8 mouse cellular contexts compared by ENCODE assay signal in the genomic region with DNA sequence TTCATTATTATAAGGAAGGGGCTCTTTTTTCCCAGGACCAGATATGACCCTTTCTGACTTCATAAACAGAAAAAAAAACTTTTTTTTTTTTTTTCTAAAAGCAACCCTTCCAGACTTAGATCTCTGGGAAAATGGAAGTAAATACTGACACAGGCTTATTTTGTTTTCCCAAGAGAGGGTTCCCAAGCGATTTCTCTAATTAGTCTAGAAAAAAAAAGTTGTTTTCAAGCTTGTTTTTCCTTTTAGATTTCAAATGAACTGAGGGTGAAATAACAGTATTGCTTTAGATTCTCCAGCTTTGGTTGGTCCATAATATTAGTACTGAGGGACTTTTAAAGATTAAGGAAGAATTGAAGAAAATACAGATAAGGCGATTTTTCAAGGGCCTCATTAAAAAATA. TPM values are rescaled to one million over a fixed set of nuclear protein-coding genes. Genes with fewer than 3 reads are reported as not detected.
A peak's percentile ranks its signal among the peaks of the same experiment; 100 is the strongest.
DNase-seq lines count a peak whose midpoint lies in the region; ATAC-seq and TF ChIP-seq lines count a peak whose summit lies in the region.

No protein-coding gene starts in this region.

- peak overlapping the region; percentile 92 for H3K4me3 ChIP-seq in heart, embryonic 12.5 days
- peak overlapping the region in 1 of 2 experiments; percentile 97; a peak in 2 of 4 replicates for H3K4me3 ChIP-seq in ES-E14 (ENCODE audit: insufficient read depth in 1 of 2, low read depth in 1 of 2, low read length in 2 of 2, poor library complexity in 1 of 2, severe bottlenecking in 1 of 2)
- peak overlapping the region; percentile 83 for H3K4me3 ChIP-seq in hindbrain, embryonic 10.5 days
- H3K4me3 ChIP-seq in macrophage (ENCODE audit: inconsistent target) = peak overlapping the region; percentile 76

- in situ Hi-C loops in ES-E14 (cut with MboI; ENCODE audit: low sequenced_read_pairs in 2 of 2, unreplicated experiment in 2 of 2) = no loop called here

- peaks cover 34% of the 10 kb centered on the region for H3K4me1 ChIP-seq in heart, embryonic 12.5 days (replicated peaks)
- H3K4me1 ChIP-seq in ES-E14 (ENCODE audit: control insufficient read depth in 2 of 2, insufficient read depth in 2 of 2, low read length in 2 of 2, poor library complexity in 1 of 2) = peaks cover 2% of the 10 kb centered on the region in 2 experiments; a peak in 3 of 4 replicates
- H3K4me1 ChIP-seq in hindbrain, embryonic 10.5 days (replicated peaks) = peaks cover 30% of the 10 kb centered on the region

- no peak for DNase-seq in heart, postnatal 25 days (ENCODE audit: low spot score)
- no peak for DNase-seq in ES-E14 (ENCODE audit: low read depth, low spot score)
- no peak for DNase-seq in hindbrain, embryonic 10.5 days (ENCODE audit: low spot score)
- no peak for DNase-seq in thymus, postnatal 4 days
- no peak for DNase-seq in left cerebral cortex, adult 11 months (ENCODE audit: low spot score)

- WGBS in heart, embryonic 12.5 days = 31% methylated on average over 2 of the region's 2 CpGs
- 37% methylated on average over 2 of the region's 2 CpGs for WGBS in hindbrain, embryonic 10.5 days
- 29% methylated on average over 2 of the region's 2 CpGs for WGBS in macrophage (ENCODE audit: missing documents)

- H3K4me2 ChIP-seq in heart, embryonic 12.5 days = peak overlapping the region; percentile 57

- H3K27ac ChIP-seq in heart, embryonic 12.5 days (ENCODE audit: poor library complexity, severe bottlenecking) = no peak overlapping the region
- no peak overlapping the region for H3K27ac ChIP-seq in ES-E14 (ENCODE audit: insufficient read depth, low read depth, low read length, poor library complexity, severe bottlenecking)
- H3K27ac ChIP-seq in hindbrain, embryonic 10.5 days = peak overlapping the region; percentile 99
- H3K27ac ChIP-seq in macrophage = peak overlapping the region; percentile 29; the same call in 1 of the 2 replicates

- no peaks in the 10 kb centered on the region; the same call in 1 of the 2 replicates for H3K36me3 ChIP-seq in heart, embryonic 12.5 days
- H3K36me3 ChIP-seq in ES-E14 (ENCODE audit: control insufficient read depth, insufficient read depth, low read length, poor library complexity, severe bottlenecking) (no peaks in the 10 kb centered on the region), macrophage (ENCODE audit: inconsistent target) (no peaks in the 10 kb centered on the region)
- H3K36me3 ChIP-seq in hindbrain, embryonic 10.5 days = peaks cover 11% of the 10 kb centered on the region

- H3K9me3 ChIP-seq in heart, embryonic 12.5 days (replicated peaks) = no peaks in the 10 kb centered on the region
- H3K9me3 ChIP-seq in ES-E14 (ENCODE audit: control insufficient read depth, insufficient read depth, low read depth, low read length) = no peaks in the 10 kb centered on the region
- H3K9me3 ChIP-seq in hindbrain, embryonic 10.5 days = no peaks in the 10 kb centered on the region

- no peaks in the 10 kb centered on the region for H3K27me3 ChIP-seq in heart, embryonic 12.5 days (replicated peaks)
- H3K27me3 ChIP-seq in hindbrain, embryonic 10.5 days (ENCODE audit: insufficient read depth, poor library complexity, severe bottlenecking) = no peaks in the 10 kb centered on the region

- no peak overlapping the region; the same call in 1 of the 2 replicates for H3K9ac ChIP-seq in heart, embryonic 12.5 days
- H3K9ac ChIP-seq in ES-E14 (ENCODE audit: insufficient read depth, low read depth, low read length, poor library complexity, severe bottlenecking) = no peak overlapping the region; the same call in 1 of the 2 replicates

- ATAC-seq in heart, embryonic 12.5 days (ENCODE audit: insufficient number of reproducible peaks, low FRiP score) = no peak
- no peak for ATAC-seq in megakaryocyte progenitor cell, adult 5-6 weeks (replicated peaks; ENCODE audit: poor library complexity)

- intact Hi-C loops in heart, postnatal 25 days (cut with DNase I) = loop anchor here (5.0 kb wide), 2 partner anchors 42 to 48 kb away; a partner anchor contains a TSS

- H3K79me2 ChIP-seq in macrophage (ENCODE audit: inconsistent target) = peaks cover 13% of the 10 kb centered on the region; the same call in 1 of the 2 replicates

TF ChIP-seq in ES-E14, 5 proteins besides CTCF, POLR2A, EP300 and RAD21:
- TF ChIP-seq CHD2 (IDR thresholded peaks at IDR 0.05; ENCODE audit: low read depth, low read length) (no peak), ZNF384 (IDR thresholded peaks at IDR 0.05; ENCODE audit: low read depth, low read length) (0 out of 2 replicates have a peak, but pooled peaks have one; percentile 29)

RNA-seq across cellular contexts. Expression of a gene that starts 0.5 kb away (rescaled TPM):
- 52.4 and 52.5 TPM in 2 replicates for polyA plus RNA-seq in heart, embryonic 12.5 days (2016; fragmentation: Nextera tagmentation; extraction: Ambion mirVana)
- 100 to 1,000 TPM; 102 to 110 TPM for total RNA-seq in heart, postnatal 25 days (2021)
- 17.7 and 32.1 TPM in 2 replicates for total RNA-seq in ES-E14 (2012; rRNA removed)
- 42.0 and 47.4 TPM in 2 replicates for polyA plus RNA-seq in hindbrain, embryonic 10.5 days (2016; fragmentation: Nextera tagmentation; extraction: Ambion mirVana)
- 10 to 100 TPM in 22 of 26 experiments, 1 to 10 TPM in 4; 5.9 to 55.5 (median 26.5) TPM for total RNA-seq in macrophage (2018; cell fraction: chromatin; rRNA removed)
- 10 to 100 TPM; 17.6 to 35.8 (median 23.4) TPM for total RNA-seq in macrophage (2018; cell fraction: cytosol; rRNA removed)
- 10 to 100 TPM in 24 of 26 experiments, 1 to 10 TPM in 2; 7.9 to 36.8 (median 24.3) TPM for total RNA-seq in macrophage (2018; cell fraction: nucleus; rRNA removed)
- 13.8 to 22.4 TPM (median 14.1 TPM) in 3 replicates for polyA plus RNA-seq in macrophage (2018)
- total RNA-seq in megakaryocyte progenitor cell, adult 5-6 weeks (2015) = 18.3 and 19.0 TPM in 2 replicates
- total RNA-seq in megakaryocyte progenitor cell, adult 5-6 weeks (2017) = 22.9 and 24.9 TPM in 2 replicates

RNA-seq across cellular contexts. Expression of a gene that starts 48.7 kb away (rescaled TPM):
- polyA plus RNA-seq in heart, embryonic 12.5 days (2016; fragmentation: Nextera tagmentation; extraction: Ambion mirVana) = 23.5 and 25.3 TPM in 2 replicates
- 10 to 100 TPM; 41.8 to 52.2 TPM for total RNA-seq in heart, postnatal 25 days (2021)
- 9.6 and 10.5 TPM in 2 replicates for total RNA-seq in ES-E14 (2012; rRNA removed)
- polyA plus RNA-seq in hindbrain, embryonic 10.5 days (2016; fragmentation: Nextera tagmentation; extraction: Ambion mirVana) = 19.0 and 21.5 TPM in 2 replicates
- 1 to 10 TPM in 25 of 26 experiments, under 1 TPM in 1; 0.62 to 9.8 (median 3.5) TPM for total RNA-seq in macrophage (2018; cell fraction: chromatin; rRNA removed)
- total RNA-seq in macrophage (2018; cell fraction: cytosol; rRNA removed) = 1 to 10 TPM in 17 of 26 experiments, under 1 TPM in 9; 0.48 to 2.7 (median 1.1) TPM
- 1 to 10 TPM in 24 of 26 experiments, under 1 TPM in 2; 0.72 to 7.7 (median 1.8) TPM for total RNA-seq in macrophage (2018; cell fraction: nucleus; rRNA removed)
- 0.86 to 3.1 TPM (median 1.8 TPM) in 3 replicates for polyA plus RNA-seq in macrophage (2018)
- total RNA-seq in megakaryocyte progenitor cell, adult 5-6 weeks (2015) = 2.7 and 4.3 TPM in 2 replicates
- total RNA-seq in megakaryocyte progenitor cell, adult 5-6 weeks (2017) = 1.5 and 3.5 TPM in 2 replicates

RNA-seq across cellular contexts. Expression of a gene that starts 49.8 kb away (rescaled TPM):
- polyA plus RNA-seq in heart, embryonic 12.5 days (2016; fragmentation: Nextera tagmentation; extraction: Ambion mirVana) = 23.0 and 29.2 TPM in 2 replicates
- total RNA-seq in heart, postnatal 25 days (2021) = 1 to 10 TPM; 9.1 to 9.2 TPM
- total RNA-seq in ES-E14 (2012; rRNA removed) = 63.6 and 64.4 TPM in 2 replicates
- polyA plus RNA-seq in hindbrain, embryonic 10.5 days (2016; fragmentation: Nextera tagmentation; extraction: Ambion mirVana) = 38.1 and 41.5 TPM in 2 replicates
- total RNA-seq in macrophage (2018; cell fraction: chromatin; rRNA removed) = 10 to 100 TPM in 17 of 26 experiments, 1 to 10 TPM in 9; 3.7 to 33.3 (median 13.9) TPM
- total RNA-seq in macrophage (2018; cell fraction: cytosol; rRNA removed) = 1 to 10 TPM; 3.1 to 8.1 (median 5.7) TPM
- total RNA-seq in macrophage (2018; cell fraction: nucleus; rRNA removed) = 10 to 100 TPM in 8 of 26 experiments, 1 to 10 TPM in 18; 3.3 to 21.0 (median 7.9) TPM
- 4.8 to 12.1 TPM (median 7.2 TPM) in 3 replicates for polyA plus RNA-seq in macrophage (2018)
- total RNA-seq in megakaryocyte progenitor cell, adult 5-6 weeks (2015) = 4.0 and 9.0 TPM in 2 replicates
- 10.9 and 15.0 TPM in 2 replicates for total RNA-seq in megakaryocyte progenitor cell, adult 5-6 weeks (2017)

RNA-seq across cellular contexts. Expression of a gene that starts 56.3 kb away (rescaled TPM):
- polyA plus RNA-seq in heart, embryonic 12.5 days (2016; fragmentation: Nextera tagmentation; extraction: Ambion mirVana) = 95.9 and 113 TPM in 2 replicates
- total RNA-seq in heart, postnatal 25 days (2021) = 100 to 1,000 TPM; 107 to 108 TPM
- total RNA-seq in ES-E14 (2012; rRNA removed) = 16.3 and 24.4 TPM in 2 replicates
- 92.7 and 119 TPM in 2 replicates for polyA plus RNA-seq in hindbrain, embryonic 10.5 days (2016; fragmentation: Nextera tagmentation; extraction: Ambion mirVana)
- 100 to 1,000 TPM in 21 of 26 experiments, 10 to 100 TPM in 5; 37.2 to 266 (median 136) TPM for total RNA-seq in macrophage (2018; cell fraction: chromatin; rRNA removed)
- 100 to 1,000 TPM; 294 to 727 (median 469) TPM for total RNA-seq in macrophage (2018; cell fraction: cytosol; rRNA removed)
- 100 to 1,000 TPM in 25 of 26 experiments, 10 to 100 TPM in 1; 87.0 to 291 (median 183) TPM for total RNA-seq in macrophage (2018; cell fraction: nucleus; rRNA removed)
- polyA plus RNA-seq in macrophage (2018) = 265 to 522 TPM (median 418 TPM) in 3 replicates
- total RNA-seq in megakaryocyte progenitor cell, adult 5-6 weeks (2015) = 78.1 and 85.5 TPM in 2 replicates
- total RNA-seq in megakaryocyte progenitor cell, adult 5-6 weeks (2017) = 48.5 and 51.7 TPM in 2 replicates

RNA-seq across cellular contexts. Expression of a gene that starts 59.2 kb away (rescaled TPM):
- polyA plus RNA-seq in heart, embryonic 12.5 days (2016; fragmentation: Nextera tagmentation; extraction: Ambion mirVana) = 22.5 and 25.8 TPM in 2 replicates
- 10 to 100 TPM; 15.1 to 21.5 TPM for total RNA-seq in heart, postnatal 25 days (2021)
- 96.5 and 145 TPM in 2 replicates for total RNA-seq in ES-E14 (2012; rRNA removed)
- 10.4 and 11.9 TPM in 2 replicates for polyA plus RNA-seq in hindbrain, embryonic 10.5 days (2016; fragmentation: Nextera tagmentation; extraction: Ambion mirVana)
- total RNA-seq in macrophage (2018; cell fraction: chromatin; rRNA removed) = 100 to 1,000 TPM in 1 of 26 experiments, 10 to 100 TPM in 8, 1 to 10 TPM in 17; 3.1 to 101 (median 7.8) TPM
- 10 to 100 TPM in 1 of 26 experiments, 1 to 10 TPM in 25; 1.0 to 10.7 (median 2.2) TPM for total RNA-seq in macrophage (2018; cell fraction: cytosol; rRNA removed)
- 10 to 100 TPM in 7 of 26 experiments, 1 to 10 TPM in 19; 1.7 to 41.1 (median 5.8) TPM for total RNA-seq in macrophage (2018; cell fraction: nucleus; rRNA removed)
- 0.80 to 3.9 TPM (median 2.6 TPM) in 3 replicates for polyA plus RNA-seq in macrophage (2018)
- 3.3 and 4.1 TPM in 2 replicates for total RNA-seq in megakaryocyte progenitor cell, adult 5-6 weeks (2015)
- 3.0 and 4.8 TPM in 2 replicates for total RNA-seq in megakaryocyte progenitor cell, adult 5-6 weeks (2017)

Comparison
In these comparisons a context has a peak if more than half of its experiments do, and no peak if none do; other contexts are left out.
1. H3K27ac ChIP-seq: peak in hindbrain, embryonic 10.5 days (single experiment) and macrophage (single experiment); none in heart, embryonic 12.5 days (single experiment) and ES-E14 (single experiment).